Mouse (Mus musculus) neural tube, embryonic 12.5 days (tissue): ENCODE data around the gene Stx18. TPM values are rescaled to one million over a fixed set of nuclear protein-coding genes. Genes with fewer than 3 reads are reported as not detected.
A peak's percentile ranks its signal among the peaks of the same experiment; 100 is the strongest.

Source experiments
- ATAC-seq: fragments of 200-750 bp; cut with Nextera tagmentation; 2 replicates; pipeline ENCODE4 v1.8.0; 2017; ENCODE audit warnings: low read depth, mild to moderate bottlenecking, moderate TSS enrichment, moderate library complexity; ENCODE audit not compliant: low FRiP score
- H3K27ac ChIP-seq: fragments of 300-500 bp; sonication (generic); 2 replicates; pipeline ENCODE4 v1.5.1; 2016
- H3K27me3 ChIP-seq: fragments of 300-500 bp; sonication (generic); replicated peaks from 2 replicates; pipeline ENCODE4 v1.6.1; 2016; ENCODE audit warnings: mild to moderate bottlenecking
- H3K36me3 ChIP-seq: fragments of 300-500 bp; sonication (generic); 2 replicates; pipeline ENCODE4 v1.6.1; 2016; ENCODE audit warnings: mild to moderate bottlenecking
- H3K4me1 ChIP-seq: fragments of 300-500 bp; sonication (generic); 2 replicates; pipeline ENCODE4 v1.6.1; 2016
- H3K4me2 ChIP-seq: fragments of 300-500 bp; sonication (generic); replicated peaks from 2 replicates; pipeline ENCODE4 v1.6.1; 2016; ENCODE audit warnings: mild to moderate bottlenecking
- H3K4me3 ChIP-seq: fragments of 300-500 bp; sonication (generic); 2 replicates; pipeline ENCODE4 v1.5.1; 2016
- H3K9ac ChIP-seq: fragments of 300-500 bp; sonication (generic); 2 replicates; pipeline ENCODE4 v1.6.1; 2016; ENCODE audit warnings: mild to moderate bottlenecking
- H3K9me3 ChIP-seq: fragments of 300-500 bp; sonication (generic); 2 replicates; pipeline ENCODE4 v1.6.1; 2016; ENCODE audit warnings: mild to moderate bottlenecking
- WGBS: fragments of 180-500 bp; shearing (Covaris S2); methylation state at CpG from one replicate; pipeline ENCODE4 v1.1.7; 2016; 5-methylcytosine and 5-hydroxymethylcytosine counted together
- polyA plus RNA-seq: library from polyadenylated mRNA; unstranded; fragments of >200 nt; fragmentation: Nextera tagmentation; extraction: Ambion mirVana; gene quantifications from 2 replicates; pipeline ENCODE4 v1.2.1, GENCODE M21; 2016

The Stx18 gene
- polyA plus RNA-seq, 1 experiment from 2014 or later = 43.2 TPM

DNA sequence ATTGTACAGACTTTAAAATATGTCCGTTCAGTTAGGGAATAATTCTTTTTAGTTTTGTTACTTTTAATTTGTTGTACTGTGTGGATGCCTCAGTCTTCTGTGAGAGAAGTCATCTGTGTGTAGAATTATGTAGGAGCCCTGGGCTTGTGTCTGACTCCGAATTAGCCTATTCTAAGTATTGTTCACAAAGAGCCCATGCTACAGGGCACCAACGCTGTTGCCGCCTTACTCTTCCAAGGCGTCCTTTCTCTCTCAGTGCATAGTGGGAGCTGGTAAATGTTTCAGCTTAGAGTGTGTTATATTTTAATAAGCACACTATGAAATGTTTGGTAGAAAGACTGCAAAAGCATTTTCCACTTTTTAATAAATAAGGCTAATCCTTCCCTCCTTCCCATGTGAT, 44.8 kb downstream of the Stx18 start:
- no peak overlapping the region for H3K9ac ChIP-seq
- no peak for ATAC-seq
- no peaks in the 10 kb centered on the region for H3K27me3 ChIP-seq
- WGBS = 22% methylated on average over 5 of the region's 5 CpGs
- peaks cover 23% of the 10 kb centered on the region for H3K4me1 ChIP-seq
- H3K4me3 ChIP-seq = no peak overlapping the region
- no peak overlapping the region for H3K4me2 ChIP-seq
- H3K9me3 ChIP-seq = no peaks in the 10 kb centered on the region
- no peaks in the 10 kb centered on the region for H3K36me3 ChIP-seq
- H3K27ac ChIP-seq = no peak overlapping the region

- no peak overlapping the region for H3K9ac ChIP-seq
- no peak overlapping the region for H3K4me2 ChIP-seq
- no peaks in the 10 kb centered on the region for H3K9me3 ChIP-seq
- H3K27ac ChIP-seq = no peak overlapping the region
- H3K4me3 ChIP-seq = no peak overlapping the region
- H3K27me3 ChIP-seq = no peaks in the 10 kb centered on the region
- no peak for ATAC-seq
- H3K36me3 ChIP-seq = no peaks in the 10 kb centered on the region
- peaks cover 23% of the 10 kb centered on the region for H3K4me1 ChIP-seq
- WGBS = 9% methylated on average over 8 of the region's 8 CpGs
These were observed 46.1 kb downstream of the Stx18 start for GRCm38 (mm10) chr5:38084616-38085015.

DNA sequence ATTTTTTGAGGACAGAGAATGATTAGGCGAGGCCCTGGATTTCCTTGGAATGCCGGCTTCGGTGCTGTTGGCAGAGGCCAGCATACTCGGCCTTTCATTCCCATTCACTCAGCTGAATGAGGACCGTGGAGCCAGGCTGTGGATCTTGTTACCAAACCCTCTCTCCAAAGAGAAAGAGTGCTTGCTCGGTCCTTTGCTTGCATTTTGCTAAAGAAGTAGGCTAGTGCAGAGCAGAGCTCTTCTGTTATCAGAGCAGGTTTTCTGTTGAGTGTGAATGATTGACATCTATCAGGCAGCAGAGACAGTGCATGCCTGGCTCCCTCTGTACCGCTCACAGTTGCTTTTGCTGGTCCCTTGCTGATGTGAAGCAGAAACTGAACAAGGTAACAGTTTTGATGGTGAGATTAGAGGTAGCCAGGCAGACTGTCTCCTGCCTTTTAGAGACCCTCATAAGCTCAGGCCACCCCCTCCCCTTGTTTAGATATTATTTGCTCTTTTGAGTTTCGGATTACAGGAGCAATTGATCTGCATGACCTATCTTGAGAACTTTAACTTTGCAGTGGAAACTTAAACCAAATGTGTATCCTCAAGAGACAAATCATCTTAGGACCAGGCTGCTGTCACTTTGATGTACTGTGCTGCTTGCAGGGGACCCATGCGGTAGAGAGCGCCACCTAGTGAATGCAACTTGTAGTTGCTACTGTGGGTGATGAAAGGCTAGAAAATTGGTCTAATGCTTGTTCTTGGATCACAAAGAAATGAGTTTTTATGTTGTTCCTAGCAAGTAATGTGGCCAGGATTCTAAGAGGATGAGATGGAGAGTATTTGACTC, 47.2 kb downstream of the Stx18 start:
- H3K9ac ChIP-seq = no peak overlapping the region
- no peaks in the 10 kb centered on the region for H3K27me3 ChIP-seq
- no peak overlapping the region for H3K27ac ChIP-seq
- H3K9me3 ChIP-seq = no peaks in the 10 kb centered on the region
- H3K36me3 ChIP-seq = no peaks in the 10 kb centered on the region
- no peak overlapping the region for H3K4me3 ChIP-seq
- H3K4me1 ChIP-seq = peaks cover 31% of the 10 kb centered on the region
- ATAC-seq = no peak
- H3K4me2 ChIP-seq = 0 out of 2 replicates have a peak overlapping the region, but pooled peaks have one; percentile 20
- WGBS = 16% methylated on average over 10 of the region's 10 CpGs

DNA sequence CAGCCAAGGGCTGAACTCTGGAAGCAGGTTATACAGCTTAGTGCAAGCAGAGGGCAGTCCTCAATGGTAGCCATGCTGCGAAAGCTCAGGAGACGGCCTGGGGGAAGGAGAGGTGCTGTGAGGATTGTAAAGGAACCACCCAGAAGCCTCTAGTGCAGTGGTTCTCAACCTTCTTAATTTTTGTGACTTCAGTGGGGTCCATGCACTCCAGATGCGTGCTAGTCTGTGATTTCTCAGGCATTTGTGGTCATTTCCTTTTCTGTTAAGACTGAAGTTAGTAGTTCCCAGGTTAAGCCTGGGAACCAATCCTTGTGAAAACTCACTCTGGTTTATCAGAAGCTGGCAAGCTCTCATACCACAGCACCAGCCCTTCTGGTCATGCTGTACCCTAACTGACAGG, 51.6 kb downstream of the Stx18 start:
- ATAC-seq = no peak
- Histone ChIP-seq H3K36me3 (no peaks in the 10 kb centered on the region), H3K4me3 (no peak overlapping the region), H3K4me1 (peaks cover 14% of the 10 kb centered on the region), H3K4me2 (no peak overlapping the region), H3K9ac (no peak overlapping the region), H3K27ac (no peak overlapping the region), H3K9me3 (no peaks in the 10 kb centered on the region), H3K27me3 (no peaks in the 10 kb centered on the region)
- 71% methylated on average over 3 of the region's 3 CpGs for WGBS

- Histone ChIP-seq H3K4me1 (peaks cover 12% of the 10 kb centered on the region), H3K4me2 (no peak overlapping the region), H3K4me3 (no peak overlapping the region), H3K27me3 (no peaks in the 10 kb centered on the region), H3K36me3 (no peaks in the 10 kb centered on the region), H3K9ac (no peak overlapping the region), H3K27ac (no peak overlapping the region), H3K9me3 (no peaks in the 10 kb centered on the region)
- no peak for ATAC-seq
- 39% methylated on average over 3 of the region's 3 CpGs for WGBS
These were observed 52.0 kb downstream of the Stx18 start for GRCm38 (mm10) chr5:38090581-38090980.

GRCm38 (mm10) chr5:38091046-38091965, 52.8 kb downstream of the Stx18 start:
- Histone ChIP-seq H3K27ac (no peak overlapping the region), H3K4me2 (no peak overlapping the region), H3K4me1 (peaks cover 9% of the 10 kb centered on the region), H3K4me3 (no peak overlapping the region), H3K9me3 (no peaks in the 10 kb centered on the region), H3K27me3 (no peaks in the 10 kb centered on the region), H3K36me3 (no peaks in the 10 kb centered on the region), H3K9ac (no peak overlapping the region)
- no peak for ATAC-seq
- WGBS = 75% methylated on average over 8 of the region's 8 CpGs

- Histone ChIP-seq H3K36me3 (no peaks in the 10 kb centered on the region), H3K9ac (no peak overlapping the region), H3K4me3 (no peak overlapping the region), H3K4me2 (no peak overlapping the region), H3K4me1 (peaks cover 9% of the 10 kb centered on the region), H3K27ac (no peak overlapping the region), H3K9me3 (no peaks in the 10 kb centered on the region), H3K27me3 (no peaks in the 10 kb centered on the region)
- 81% methylated on average over 2 of the region's 2 CpGs for WGBS
- no peak for ATAC-seq
These were observed 53.4 kb downstream of the Stx18 start for GRCm38 (mm10) chr5:38091966-38092304.

GRCm38 (mm10) chr5:38094331-38094730, 55.8 kb downstream of the Stx18 start:
- H3K36me3 ChIP-seq = no peaks in the 10 kb centered on the region
- H3K4me3 ChIP-seq = no peak overlapping the region
- H3K27ac ChIP-seq = no peak overlapping the region
- no peaks in the 10 kb centered on the region for H3K27me3 ChIP-seq
- 95% methylated on average over 2 of the region's 2 CpGs for WGBS
- no peak overlapping the region for H3K9ac ChIP-seq
- no peak overlapping the region for H3K4me2 ChIP-seq
- ATAC-seq = no peak
- H3K4me1 ChIP-seq = peaks cover 9% of the 10 kb centered on the region
- no peaks in the 10 kb centered on the region for H3K9me3 ChIP-seq

DNA sequence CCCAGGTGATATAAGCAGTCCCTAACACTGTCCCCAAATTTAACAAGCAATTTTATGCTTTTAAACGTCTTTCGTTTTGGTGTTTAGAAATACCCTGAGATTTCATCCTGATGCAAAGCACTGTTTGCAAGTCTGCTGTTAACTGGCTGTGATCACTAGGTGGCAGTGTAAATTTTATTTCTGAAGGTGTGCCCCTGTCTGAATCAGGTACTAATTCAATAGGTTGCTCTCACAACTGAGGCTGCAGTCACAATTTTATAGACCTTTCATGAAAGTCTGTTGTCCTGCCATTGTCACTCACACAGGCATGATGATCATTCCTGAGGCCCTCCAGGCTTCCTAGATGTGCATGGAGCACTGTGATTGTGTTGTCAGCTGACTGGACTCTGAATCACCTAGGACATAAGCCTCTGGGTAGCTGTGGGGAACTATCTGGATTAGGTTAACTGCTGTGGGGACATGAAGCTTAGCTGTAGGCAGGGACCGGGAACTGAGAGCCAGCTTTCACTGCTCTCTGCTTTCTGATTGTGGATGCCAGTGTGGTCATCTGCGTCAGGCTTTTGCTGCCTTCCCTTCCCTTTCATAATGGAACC, 59.1 kb downstream of the Stx18 start:
- 79% methylated on average over 4 of the region's 4 CpGs for WGBS
- no peaks in the 10 kb centered on the region for H3K27me3 ChIP-seq
- H3K36me3 ChIP-seq = no peaks in the 10 kb centered on the region
- no peak overlapping the region for H3K9ac ChIP-seq
- no peak overlapping the region for H3K4me2 ChIP-seq
- H3K4me3 ChIP-seq = no peak overlapping the region
- ATAC-seq = no peak
- H3K4me1 ChIP-seq = no peaks in the 10 kb centered on the region
- H3K9me3 ChIP-seq = no peaks in the 10 kb centered on the region
- H3K27ac ChIP-seq = no peak overlapping the region

- H3K27me3 ChIP-seq = no peaks in the 10 kb centered on the region
- no peak overlapping the region for H3K27ac ChIP-seq
- H3K4me2 ChIP-seq = no peak overlapping the region
- H3K9ac ChIP-seq = no peak overlapping the region
- no peak for ATAC-seq
- H3K4me1 ChIP-seq = no peaks in the 10 kb centered on the region
- 57% methylated on average over 2 of the region's 2 CpGs for WGBS
- H3K36me3 ChIP-seq = no peaks in the 10 kb centered on the region
- H3K9me3 ChIP-seq = no peaks in the 10 kb centered on the region
- no peak overlapping the region for H3K4me3 ChIP-seq
These were observed 60.7 kb downstream of the Stx18 start for GRCm38 (mm10) chr5:38099139-38099676.

- Histone ChIP-seq H3K4me1 (no peaks in the 10 kb centered on the region; the same call in 1 of the 2 replicates), H3K27ac (no peak overlapping the region), H3K9me3 (no peaks in the 10 kb centered on the region), H3K27me3 (no peaks in the 10 kb centered on the region), H3K4me3 (no peak overlapping the region), H3K4me2 (no peak overlapping the region), H3K9ac (no peak overlapping the region), H3K36me3 (no peaks in the 10 kb centered on the region; the same call in none of the 2 replicates)
- ATAC-seq = no peak
- WGBS = 86% methylated on average over 2 of the region's 2 CpGs
These were observed 64.4 kb downstream of the Stx18 start for GRCm38 (mm10) chr5:38102945-38103344.
